Mouse (Mus musculus) c-Kit-positive CD71-positive TER-119-positive erythroid progenitor cells, embryonic 14.5 days (primary cell): ENCODE data around the gene Cacna1d.

ENCODE experiments used
- DNase-seq: peaks from one replicate; pipeline ENCODE4 v3.0.0-alpha.2; 2013; ENCODE audit warnings: low spot score

Gene Cacna1d

DNA sequence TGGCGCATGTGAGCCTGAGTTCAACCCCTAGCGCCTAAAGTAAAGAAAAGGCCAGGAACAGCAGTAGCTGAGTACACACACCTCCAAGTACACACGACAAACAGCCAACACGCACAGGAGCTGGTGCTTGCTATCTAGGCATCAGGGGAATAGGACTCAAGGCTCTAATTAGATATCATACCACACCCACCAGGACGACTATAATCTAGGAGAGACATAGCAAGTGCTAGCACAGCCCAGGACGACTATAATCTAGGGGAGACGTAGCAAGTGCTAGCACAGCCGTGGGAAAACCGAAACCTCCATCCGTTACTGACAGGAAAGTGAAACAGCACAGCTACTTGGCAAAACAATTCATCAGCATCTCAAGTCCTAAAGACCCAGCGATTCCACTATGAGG is 162.1 kb downstream of the Cacna1d start:
- DNase-seq: peak; percentile 3

DNA sequence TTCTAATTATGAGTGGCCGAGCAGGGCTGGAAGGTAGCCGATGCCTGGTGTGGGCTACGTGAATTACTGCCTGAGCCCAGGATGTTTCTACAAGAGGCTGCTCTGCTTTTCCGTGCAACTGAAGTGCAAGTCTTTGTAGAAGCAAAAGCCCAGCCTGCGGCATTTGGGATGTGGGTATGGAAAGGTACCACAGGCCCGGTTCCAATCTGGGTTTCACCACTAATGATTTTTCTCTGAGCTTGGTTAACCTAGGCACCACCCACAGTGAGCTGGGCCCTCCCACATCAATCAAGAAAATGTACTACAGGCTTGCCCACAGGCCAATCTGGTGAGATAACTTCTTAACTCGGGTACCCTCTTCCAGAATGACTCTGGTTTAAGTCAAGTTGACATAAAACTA is 163.8 kb downstream of the Cacna1d start:
- no peak for DNase-seq

DNA sequence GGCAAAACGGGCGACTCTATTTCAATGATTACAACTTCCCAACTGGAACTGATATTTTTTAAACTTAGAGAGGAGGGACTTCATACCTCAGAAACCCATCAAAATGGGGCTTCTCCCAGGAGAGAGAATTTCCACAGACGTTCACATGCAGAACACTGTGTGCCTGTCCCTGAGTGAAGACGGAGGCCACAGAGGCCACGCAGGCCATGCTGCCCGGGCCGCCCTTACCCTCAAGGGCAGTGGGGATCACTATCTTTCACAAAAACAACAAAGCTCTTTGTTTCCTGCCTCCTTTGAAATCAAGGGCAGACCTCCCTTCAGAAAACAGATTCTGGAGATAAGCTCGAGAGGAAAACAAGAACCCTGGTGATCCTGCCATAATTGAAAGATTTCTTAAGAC is 164.2 kb downstream of the Cacna1d start:
- DNase-seq: no peak

DNA sequence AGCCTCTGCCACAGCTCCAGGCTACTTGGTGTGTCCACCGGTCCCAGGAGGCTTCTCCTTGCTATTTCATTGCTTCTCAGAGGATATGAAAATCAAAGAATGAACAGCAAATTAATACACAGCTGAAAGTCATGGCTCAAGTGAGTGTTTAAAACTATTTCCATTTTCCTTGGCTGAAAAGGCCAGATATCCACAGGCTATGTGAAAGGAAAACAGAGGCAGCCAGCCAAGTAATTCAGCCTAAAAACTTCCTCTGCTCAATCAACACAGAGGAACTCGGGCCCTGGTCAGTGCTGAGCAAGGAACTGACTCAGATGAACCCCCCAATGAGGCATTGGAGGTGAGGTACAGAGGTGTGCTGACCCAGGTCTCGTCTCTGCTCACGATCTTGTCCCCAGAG is 165.0 kb downstream of the Cacna1d start:
- DNase-seq: no peak

DNA sequence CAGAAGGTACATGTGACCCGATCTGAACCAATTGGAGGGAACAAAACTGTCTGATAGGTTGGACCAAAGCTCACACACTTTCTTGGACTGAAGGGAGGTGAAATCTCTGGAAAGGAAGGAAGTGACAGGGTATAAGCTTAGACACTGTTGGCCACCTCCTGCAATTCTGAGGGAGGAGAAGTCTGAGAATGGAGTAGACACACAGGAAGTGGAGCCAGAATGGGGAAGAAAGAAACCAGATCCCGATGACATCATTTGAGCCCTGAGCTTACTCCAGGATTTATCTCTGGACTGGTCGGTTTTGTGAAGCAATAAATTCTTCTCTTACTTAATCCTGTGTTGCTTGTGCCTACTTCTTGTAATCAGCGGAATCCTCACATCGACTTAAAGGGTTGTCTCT is 166.3 kb downstream of the Cacna1d start:
- no peak for DNase-seq

DNA sequence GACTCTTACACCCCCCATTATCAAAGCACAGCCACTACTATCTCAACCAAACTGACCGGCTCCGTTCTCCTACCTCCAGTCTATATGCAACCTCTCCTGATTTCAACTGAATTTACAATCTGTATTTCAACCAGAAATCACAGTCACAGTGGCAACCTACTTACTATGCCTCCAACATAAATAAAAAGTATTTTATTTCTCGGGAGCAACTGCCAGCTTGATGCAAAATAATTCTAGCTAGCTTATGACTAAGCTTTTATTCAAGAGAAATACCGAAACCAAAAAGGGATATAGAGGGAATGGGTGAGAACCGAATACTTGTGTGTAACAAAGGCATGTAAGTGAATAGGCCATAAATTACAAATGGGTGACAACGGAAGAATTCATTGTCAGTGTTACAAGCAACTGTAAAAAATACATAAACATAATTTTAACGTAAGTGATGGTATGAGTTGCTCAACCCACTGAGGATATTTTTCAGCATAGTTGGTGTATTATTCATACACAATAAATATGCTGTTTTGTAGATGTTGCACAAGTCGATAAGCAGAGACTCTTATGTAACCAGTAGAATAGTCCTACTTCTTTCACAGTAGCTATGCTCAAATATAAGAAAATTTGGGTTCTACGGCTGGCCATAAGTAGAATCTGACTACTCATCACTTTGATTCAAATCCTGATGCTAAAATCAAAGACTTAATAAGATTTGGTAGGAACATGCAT is 172.4 kb downstream of the Cacna1d start:
- no peak for DNase-seq

DNA sequence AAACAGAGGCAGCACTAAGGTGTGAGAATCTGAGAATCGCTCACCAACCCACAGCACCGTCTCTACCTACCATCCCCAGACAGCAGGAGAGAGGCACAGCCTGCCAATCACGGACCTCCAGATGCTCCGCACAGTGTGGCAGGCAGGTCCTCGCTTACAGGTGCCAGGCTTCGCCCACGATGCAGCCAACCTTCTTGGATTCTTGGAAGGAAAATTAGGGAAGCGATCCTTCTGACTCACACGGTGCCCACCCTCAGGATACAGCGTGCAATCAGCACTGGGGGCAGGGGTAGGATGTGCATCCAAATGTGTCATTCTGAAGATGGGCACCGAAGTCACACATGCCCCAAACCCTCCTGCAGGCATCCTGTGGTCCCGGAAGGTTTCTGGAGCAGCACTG is 173.0 kb downstream of the Cacna1d start:
- DNase-seq: no peak

DNA sequence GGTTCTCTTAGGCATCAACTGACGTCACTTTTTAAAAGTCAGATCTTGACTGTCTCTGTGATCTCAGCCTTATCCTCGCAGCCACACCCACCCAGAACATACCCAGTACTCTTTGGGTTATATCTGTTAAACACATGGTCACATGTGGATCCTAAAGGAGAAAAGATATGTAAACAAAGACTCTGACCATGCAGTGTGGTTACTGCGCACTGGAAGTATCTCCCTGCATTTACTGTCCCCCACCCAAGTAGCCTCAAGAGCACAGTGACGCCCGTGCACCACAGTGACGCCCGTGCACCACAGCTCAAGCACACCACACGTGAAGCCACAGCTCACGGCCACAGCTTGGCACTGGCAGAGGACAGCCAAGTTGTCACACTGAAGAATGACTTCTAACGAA is 173.6 kb downstream of the Cacna1d start:
- DNase-seq: no peak

DNA sequence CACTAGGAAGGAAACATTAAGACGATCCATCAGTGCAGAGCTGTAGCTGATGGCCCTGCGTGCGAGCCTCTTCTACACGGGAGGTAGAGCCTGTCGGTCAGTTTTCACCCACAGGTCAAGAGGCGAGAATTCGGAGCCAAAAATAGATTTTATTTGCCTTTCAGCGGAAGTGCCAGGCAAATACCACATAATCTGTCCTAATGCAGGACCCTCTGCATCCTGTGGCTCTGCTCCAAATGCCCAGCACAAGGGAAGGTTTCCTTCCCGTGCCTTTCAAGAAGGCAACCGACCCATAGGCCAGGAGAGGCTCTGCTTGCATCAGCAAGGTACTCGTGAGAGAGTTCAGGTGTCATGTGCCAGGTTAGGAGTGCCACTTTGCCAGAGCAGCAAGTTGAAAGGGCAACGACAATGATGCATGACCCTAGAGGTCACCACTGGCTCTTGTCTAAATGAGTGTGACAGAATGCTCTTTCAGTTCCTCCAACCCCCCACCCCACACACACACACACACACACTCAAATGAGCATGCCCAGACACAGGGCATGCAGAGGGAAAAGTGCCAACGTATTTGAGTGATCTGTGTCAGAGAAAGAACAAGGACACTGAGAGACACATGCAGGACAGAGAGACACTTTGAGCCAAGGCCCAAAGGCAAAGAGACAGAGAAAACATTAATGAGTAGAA is 179.9 kb downstream of the Cacna1d start:
- DNase-seq: no peak

DNA sequence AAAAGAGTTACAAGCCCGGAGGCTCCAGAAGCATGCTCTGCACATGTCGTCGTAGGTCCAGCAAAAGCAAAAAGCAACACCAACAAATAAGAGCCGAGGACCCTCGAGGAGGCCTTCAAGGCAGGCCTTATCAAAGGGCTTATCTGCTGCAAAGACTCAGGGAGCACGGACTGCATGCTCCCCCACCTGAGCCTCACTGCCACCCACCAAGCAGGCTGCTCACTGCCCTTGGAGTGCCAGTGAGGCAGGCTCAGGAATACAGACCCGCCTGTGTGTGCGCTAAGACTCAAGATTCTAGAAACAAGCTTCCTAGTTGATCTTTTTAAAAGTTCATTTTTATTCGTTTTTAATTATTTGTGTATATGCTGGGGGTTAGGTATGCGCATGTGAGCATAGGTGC is 181.0 kb downstream of the Cacna1d start:
- no peak for DNase-seq

DNA sequence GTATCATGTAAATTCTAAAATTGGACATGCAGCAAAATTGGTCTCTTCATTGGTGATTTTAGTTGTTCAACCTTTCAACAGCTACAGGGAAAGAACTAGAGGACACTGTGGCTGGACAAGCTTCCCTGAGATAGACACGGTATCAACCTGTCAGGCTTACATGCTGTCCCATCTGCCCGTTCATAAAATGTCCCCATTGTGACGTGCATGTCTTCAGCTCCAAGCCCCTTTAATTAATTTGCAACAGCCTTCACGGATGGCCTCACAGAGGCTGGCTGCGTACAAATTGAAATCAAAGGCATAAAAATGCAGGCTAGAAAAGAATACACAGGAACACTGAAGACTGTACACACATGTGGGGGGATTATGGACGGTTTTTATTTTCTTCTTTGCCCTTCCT is 185.0 kb downstream of the Cacna1d start:
- no peak for DNase-seq

DNA sequence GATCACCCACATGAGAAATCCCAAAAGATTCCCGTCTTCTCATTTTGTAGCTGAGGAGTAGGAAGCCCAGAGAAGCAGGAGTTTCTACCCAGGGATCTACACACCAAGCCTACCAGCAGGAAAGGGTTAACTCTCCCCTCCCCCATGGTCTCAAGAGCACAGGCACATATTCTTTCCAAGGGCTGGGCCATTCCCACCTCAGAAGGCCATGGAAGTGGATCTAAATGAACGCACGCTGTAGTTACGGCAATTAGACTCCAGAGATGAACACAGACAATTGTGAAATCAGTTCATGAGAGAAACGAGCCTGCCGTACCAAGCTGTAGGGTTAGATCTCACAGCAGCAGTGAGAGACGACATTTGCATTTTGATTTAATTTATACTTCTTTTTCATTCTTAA is 191.3 kb downstream of the Cacna1d start:
- no peak for DNase-seq

DNA sequence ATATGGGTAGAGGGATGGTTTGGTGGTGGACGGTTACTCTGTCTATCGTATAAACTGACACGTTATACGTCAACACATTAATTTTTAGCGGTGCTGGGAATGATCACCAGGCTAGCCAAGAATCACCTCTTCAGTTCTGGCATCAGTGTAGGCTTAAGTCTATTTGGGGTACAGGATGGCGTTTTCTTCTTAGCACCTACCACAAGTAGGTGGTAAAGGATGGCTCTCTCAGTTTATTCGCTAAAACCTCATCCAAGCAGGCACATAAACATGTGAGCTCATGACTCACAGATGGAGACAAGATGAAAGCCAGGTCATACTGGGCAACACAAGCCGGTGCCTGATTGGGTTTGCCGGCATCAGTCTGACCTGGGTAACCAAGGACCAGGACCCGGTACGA is 193.8 kb downstream of the Cacna1d start:
- no peak for DNase-seq

DNA sequence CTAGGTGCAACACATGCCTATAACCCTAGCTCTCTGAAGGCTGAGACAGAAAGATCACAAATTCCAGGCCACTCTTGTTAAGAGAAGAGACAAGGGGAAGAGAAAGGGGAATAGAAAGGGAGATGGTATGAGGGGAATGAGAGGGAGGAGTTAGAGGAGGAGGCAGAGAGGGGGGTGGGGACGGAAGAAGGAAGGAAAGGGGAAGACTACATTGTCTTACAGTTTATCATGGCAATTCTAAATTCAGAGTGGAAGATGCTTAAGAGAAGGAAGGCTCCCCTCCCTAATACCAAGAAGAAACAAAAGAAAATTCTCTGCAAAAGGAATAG is 199.2 kb downstream of the Cacna1d start:
- no peak for DNase-seq

DNA sequence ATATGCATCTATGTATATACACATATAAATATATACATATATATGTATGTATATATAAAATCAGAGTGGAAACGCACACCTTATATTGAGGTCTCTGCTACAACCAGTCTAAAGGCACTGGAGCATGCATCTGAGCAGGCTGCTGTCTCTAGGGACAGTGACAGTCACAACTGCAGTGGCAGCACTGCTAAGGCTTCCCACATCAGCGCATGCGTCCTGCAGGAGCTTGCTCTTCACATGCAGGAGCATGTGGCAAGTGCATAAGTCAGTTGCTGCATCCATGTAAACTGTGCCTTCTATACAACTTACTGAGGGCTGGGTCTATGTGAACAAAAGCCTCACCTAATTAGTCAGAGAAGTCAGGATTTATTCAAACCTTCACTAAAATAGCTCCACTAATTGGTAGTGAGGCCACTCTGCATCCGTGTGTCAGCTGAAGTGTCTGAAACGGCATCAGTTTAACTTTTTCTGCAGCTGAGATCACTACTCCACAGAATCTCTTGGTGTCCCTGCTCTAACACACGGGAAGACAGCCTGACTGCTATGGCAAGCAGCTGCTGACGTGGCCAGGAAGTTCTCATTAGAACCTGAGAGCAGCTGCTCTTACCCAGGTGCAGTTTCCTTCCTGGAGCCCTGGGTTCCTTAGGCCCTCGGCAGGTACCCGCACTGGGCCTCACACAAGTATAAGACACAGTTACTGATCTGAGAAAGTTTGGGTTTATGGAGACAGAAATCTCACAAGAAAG is 199.7 kb downstream of the Cacna1d start:
- no peak for DNase-seq

DNA sequence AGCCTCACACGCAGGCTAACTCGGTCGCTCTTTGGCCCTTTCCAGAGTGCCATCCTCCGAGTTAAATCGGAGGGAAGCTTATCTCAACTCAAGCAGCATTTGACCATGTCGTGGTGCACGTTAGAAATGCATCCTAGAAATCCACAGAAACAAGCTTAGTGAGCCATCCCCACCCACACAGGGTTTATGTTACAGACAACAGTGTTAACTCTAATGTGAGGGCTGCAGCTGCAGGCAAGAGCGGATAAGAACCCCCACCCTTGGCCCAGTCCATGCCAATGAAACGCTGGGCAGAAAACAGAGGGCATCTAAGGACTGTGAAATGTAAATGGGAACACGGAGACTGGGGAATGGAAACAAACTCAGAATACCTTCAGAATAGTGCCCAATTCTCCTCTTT is 206.8 kb downstream of the Cacna1d start:
- no peak for DNase-seq

DNA sequence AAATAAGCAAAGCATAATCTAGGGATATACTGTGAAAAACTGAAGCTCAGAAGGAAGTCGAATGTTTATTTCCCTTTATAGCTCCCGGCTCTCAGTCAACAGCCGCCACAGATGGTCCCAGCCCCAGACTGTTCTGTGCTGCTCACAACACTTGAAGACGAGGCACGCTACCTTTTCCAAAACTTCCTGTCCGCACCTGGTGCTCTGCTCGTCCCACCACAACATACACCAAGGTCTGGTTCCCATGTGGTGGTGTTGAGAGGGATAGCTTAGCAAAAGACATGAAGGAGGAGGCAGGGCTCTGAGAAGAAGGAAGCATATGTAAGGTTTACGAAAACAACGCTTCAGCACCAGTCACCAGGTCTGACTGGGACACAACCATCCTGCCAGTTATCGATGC is 207.2 kb downstream of the Cacna1d start:
- no peak for DNase-seq

DNA sequence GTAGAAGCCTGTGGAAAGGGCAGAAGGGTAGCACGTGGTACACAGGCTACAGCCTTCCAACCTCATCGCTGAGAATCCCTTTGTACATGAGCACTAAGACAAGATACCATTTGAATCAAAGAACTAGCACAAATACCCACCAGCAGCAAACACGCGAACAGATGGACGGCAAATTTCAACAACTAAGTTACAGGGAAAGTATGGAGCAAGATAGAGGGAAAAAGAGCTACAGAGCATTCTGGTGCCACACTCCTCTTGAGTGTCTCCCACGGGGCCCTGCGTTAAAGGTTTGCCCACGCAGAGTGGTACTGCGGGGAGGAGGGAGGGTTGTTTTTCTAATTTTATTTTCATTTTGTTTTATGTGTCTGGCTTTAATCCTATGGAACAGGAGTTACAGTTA is 215.7 kb downstream of the Cacna1d start:
- no peak for DNase-seq

DNA sequence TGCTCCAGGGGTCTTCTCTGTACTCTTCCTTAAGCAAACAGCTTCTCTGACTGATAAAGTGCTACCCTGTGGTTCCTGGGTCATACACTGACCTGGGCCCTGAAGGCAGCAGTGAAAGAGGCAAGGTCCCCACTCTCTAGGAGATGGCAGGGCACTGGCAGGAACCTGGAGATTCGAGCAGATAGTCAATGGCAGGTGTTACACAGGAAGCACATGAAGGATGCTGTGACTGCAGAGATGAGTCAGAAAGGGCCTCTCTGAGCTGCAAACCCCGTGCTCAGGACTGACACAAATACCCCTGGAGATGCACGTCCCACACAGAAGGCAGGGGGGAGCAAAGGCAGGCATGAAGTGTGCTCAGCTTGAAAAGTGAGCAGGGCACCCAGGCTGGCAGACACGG is 218.3 kb downstream of the Cacna1d start:
- no peak for DNase-seq

DNA sequence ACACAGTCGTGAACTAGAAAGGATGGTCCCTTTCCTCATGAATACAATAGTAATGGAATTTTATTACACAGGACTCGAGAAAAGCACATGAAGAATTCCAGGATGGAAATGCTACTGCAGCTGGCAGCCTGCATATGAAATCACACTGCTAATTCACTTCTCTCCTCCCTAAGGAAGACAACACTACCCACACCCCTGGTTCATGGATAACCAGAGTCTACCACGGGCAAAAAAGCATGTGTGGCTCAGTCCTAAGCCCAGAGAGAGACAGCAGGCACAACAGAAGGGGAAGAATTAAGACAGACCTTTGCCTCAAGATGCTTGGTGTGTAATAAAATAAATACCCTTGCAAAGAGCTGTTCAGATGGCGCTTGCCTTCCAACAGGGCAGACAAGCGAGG is 218.7 kb downstream of the Cacna1d start:
- DNase-seq: no peak

DNA sequence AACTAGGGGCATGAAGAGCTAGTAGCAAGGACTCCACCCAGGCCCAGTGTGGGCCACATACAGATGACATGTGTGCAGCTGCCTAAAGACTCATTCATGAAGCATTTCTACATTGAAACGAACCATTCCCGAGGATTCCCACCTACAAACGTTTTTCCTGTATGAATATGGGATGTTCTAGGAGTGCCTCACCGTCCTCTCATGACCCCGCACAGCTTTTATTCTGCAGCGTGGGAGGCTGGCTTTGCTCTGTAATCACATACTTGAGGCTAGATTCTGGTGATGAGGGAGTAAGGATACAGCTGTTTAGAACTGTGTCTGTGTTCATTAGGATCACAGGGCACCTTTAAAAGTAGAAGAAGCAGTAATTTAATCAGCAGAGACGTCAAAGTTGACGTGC is 219.4 kb downstream of the Cacna1d start:
- DNase-seq: no peak

DNA sequence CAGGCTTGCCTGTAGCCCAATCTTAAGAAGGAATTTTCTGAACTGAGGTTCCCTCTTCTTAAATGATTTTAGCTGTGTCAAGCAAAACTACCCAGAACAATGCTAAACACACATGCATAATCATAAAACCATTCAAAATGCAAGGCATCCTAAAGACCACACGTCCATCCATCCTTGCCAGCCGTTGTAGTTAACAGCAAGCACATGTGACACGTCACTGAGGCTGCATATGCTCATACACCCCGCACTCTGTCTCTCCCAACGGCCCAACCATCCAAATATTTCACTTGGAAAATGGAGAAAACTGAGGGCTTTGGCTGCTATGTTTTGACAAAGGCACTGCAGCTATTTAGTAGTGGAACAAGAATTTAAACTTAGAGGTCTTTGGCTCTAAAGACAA is 220.9 kb downstream of the Cacna1d start:
- DNase-seq: no peak

DNA sequence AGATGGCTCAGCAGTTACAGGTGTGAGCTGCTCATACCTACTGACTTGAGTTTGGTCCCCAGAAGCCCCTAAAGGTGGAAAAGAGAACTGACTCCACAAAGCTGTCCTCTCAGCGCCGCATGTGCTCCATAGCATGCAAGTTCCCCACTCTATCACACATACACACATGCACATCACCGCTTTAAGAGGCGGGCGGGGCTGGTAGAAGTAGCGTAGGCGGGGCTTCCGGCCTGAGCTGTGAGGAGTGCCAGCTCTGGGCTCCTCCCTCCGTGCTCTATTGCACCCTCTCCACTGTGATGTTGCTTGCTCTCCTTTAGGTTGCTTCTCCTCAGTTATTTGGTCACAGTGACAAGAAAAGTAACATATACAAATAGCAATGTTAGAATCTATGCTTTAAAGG is 225.5 kb downstream of the Cacna1d start:
- DNase-seq: peak; percentile 56
